Mouse (Mus musculus): ENCODE results near the gene Pik3cg.

The Pik3cg gene

GRCm38 (mm10) chr12:32201932-32202331 is 6.5 kb downstream of the Pik3cg start:
- no peak for DNase-seq (ENCODE audit: low spot score in 2 of 2)

- no peak for DNase-seq (ENCODE audit: low spot score in 2 of 2)
Observed at GRCm38 (mm10) chr12:32201070-32201585, 7.3 kb downstream of the Pik3cg start.

- no peak for DNase-seq (ENCODE audit: low spot score in 2 of 2)
Observed at GRCm38 (mm10) chr12:32200387-32201069, 7.9 kb downstream of the Pik3cg start.

- DNase-seq (ENCODE audit: low spot score in 2 of 2), result no peak
Observed at GRCm38 (mm10) chr12:32199422-32199821, 9.0 kb downstream of the Pik3cg start.

GRCm38 (mm10) chr12:32198025-32198424 is 10.4 kb downstream of the Pik3cg start:
- no peak for DNase-seq (ENCODE audit: low spot score in 2 of 2)

GRCm38 (mm10) chr12:32195000-32195399 is 13.5 kb downstream of the Pik3cg start:
- no peak for DNase-seq (ENCODE audit: low spot score in 2 of 2)

- no peak for DNase-seq (ENCODE audit: low spot score in 2 of 2)
Observed at GRCm38 (mm10) chr12:32194358-32194757, 14.1 kb downstream of the Pik3cg start.

GRCm38 (mm10) chr12:32190927-32191326 is 17.5 kb downstream of the Pik3cg start:
- no peak for DNase-seq (ENCODE audit: low spot score in 2 of 2)

- no peak for DNase-seq (ENCODE audit: low spot score in 2 of 2)
Observed at GRCm38 (mm10) chr12:32187668-32188236, 20.7 kb downstream of the Pik3cg start.

GRCm38 (mm10) chr12:32186627-32187255 is 21.7 kb downstream of the Pik3cg start:
- DNase-seq (ENCODE audit: low spot score in 2 of 2), result no peak

GRCm38 (mm10) chr12:32184874-32185273 is 23.6 kb downstream of the Pik3cg start:
- DNase-seq (ENCODE audit: low spot score in 2 of 2), result no peak

- DNase-seq (ENCODE audit: low spot score in 2 of 2), result no peak
Observed at GRCm38 (mm10) chr12:32183584-32183983, 24.9 kb downstream of the Pik3cg start.

GRCm38 (mm10) chr12:32182632-32183419 is 25.6 kb downstream of the Pik3cg start:
- no peak for DNase-seq (ENCODE audit: low spot score in 2 of 2)

- no peak for DNase-seq (ENCODE audit: low spot score in 2 of 2)
Observed at GRCm38 (mm10) chr12:32181885-32182284, 26.6 kb downstream of the Pik3cg start.

- DNase-seq (ENCODE audit: low spot score in 2 of 2), result no peak
Observed at GRCm38 (mm10) chr12:32174437-32174836, 34.0 kb downstream of the Pik3cg start.

- no peak for DNase-seq (ENCODE audit: low spot score in 2 of 2)
Observed at GRCm38 (mm10) chr12:32172826-32173225, 35.6 kb downstream of the Pik3cg start.

GRCm38 (mm10) chr12:32169164-32169563 is 39.3 kb downstream of the Pik3cg start:
- DNase-seq (ENCODE audit: low spot score in 2 of 2), result no peak

- DNase-seq (ENCODE audit: low spot score in 2 of 2), result peak; percentile 68 to 70
Observed at GRCm38 (mm10) chr12:32168751-32169150, 39.7 kb downstream of the Pik3cg start.

GRCm38 (mm10) chr12:32163706-32164105 is 44.8 kb downstream of the Pik3cg start:
- no peak for DNase-seq (ENCODE audit: low spot score in 2 of 2)

- DNase-seq (ENCODE audit: low spot score in 2 of 2), result no peak
Observed at GRCm38 (mm10) chr12:32158757-32159156, 49.7 kb downstream of the Pik3cg start.

GRCm38 (mm10) chr12:32146606-32147005 is 61.9 kb downstream of the Pik3cg start:
- no peak for DNase-seq (ENCODE audit: low spot score in 2 of 2)

GRCm38 (mm10) chr12:32145651-32146050 is 62.8 kb downstream of the Pik3cg start:
- no peak for DNase-seq (ENCODE audit: low spot score in 2 of 2)
